Mouse (Mus musculus) embryonic fibroblast, embryonic 13.5 days (primary cell): ENCODE data around the gene Thsd4.

Experiments used
- CTCF ChIP-seq: IDR thresholded peaks from 2 replicates; pipeline ENCODE4 v1.5.1; 2011; ENCODE audit warnings: mild to moderate bottlenecking, control low read depth, low read length, moderate library complexity, borderline replicate concordance; ENCODE audit not compliant: insufficient read depth
- POLR2A ChIP-seq: IDR thresholded peaks from 2 replicates; pipeline ENCODE4 v1.6.1; 2011; ENCODE audit warnings: low read depth, mild to moderate bottlenecking, control low read depth, low read length, moderate library complexity

- TF ChIP-seq CTCF (no peak), POLR2A (no peak)
These were observed 197.1 kb downstream of the Thsd4 start for GRCm38 (mm10) chr9:60324716-60325115.
